Mouse (Mus musculus): ENCODE results near the gene Gsn.

- TF ChIP-seq CHD2 (IDR thresholded peaks at IDR 0.05; ENCODE audit: low read depth, low read length) (no peak), ZNF384 (IDR thresholded peaks at IDR 0.05; ENCODE audit: low read depth, low read length) (no peak)
Measured at GRCm38 (mm10) chr2:35329061-35329460, 72.9 kb downstream of the Gsn start.

All from ES-E14 (cell line).